Mouse (Mus musculus) intestine, embryonic 15.5 days (tissue): ENCODE measurements around the gene Crlf1. TPM values are rescaled to one million over a fixed set of nuclear protein-coding genes. Genes with fewer than 3 reads are reported as not detected.

Source experiments
- ATAC-seq: fragments of 200-750 bp; cut with Nextera tagmentation; 2 replicates; pipeline ENCODE4 v1.8.0; 2017; ENCODE audit warnings: moderate TSS enrichment, moderate library complexity
- H3K27ac ChIP-seq: fragments of 300-500 bp; sonication (generic); 2 replicates; pipeline ENCODE4 v1.5.1; 2015; ENCODE audit warnings: mild to moderate bottlenecking, inconsistent platforms
- H3K27me3 ChIP-seq: fragments of 300-500 bp; sonication (generic); replicated peaks from 2 replicates; pipeline ENCODE4 v1.6.1; 2015; ENCODE audit warnings: inconsistent platforms
- H3K36me3 ChIP-seq: fragments of 300-500 bp; sonication (generic); 2 replicates; pipeline ENCODE4 v1.6.1; 2015; ENCODE audit warnings: inconsistent platforms
- H3K4me1 ChIP-seq: fragments of 300-500 bp; sonication (generic); replicated peaks from 2 replicates; pipeline ENCODE4 v1.6.1; 2015; ENCODE audit warnings: inconsistent platforms
- H3K4me2 ChIP-seq: fragments of 300-500 bp; sonication (generic); replicated peaks from 2 replicates; pipeline ENCODE4 v1.6.1; 2015; ENCODE audit warnings: mild to moderate bottlenecking, inconsistent platforms
- H3K4me3 ChIP-seq: fragments of 300-500 bp; sonication (generic); replicated peaks from 2 replicates; pipeline ENCODE4 v1.5.1; 2015; ENCODE audit warnings: inconsistent platforms
- H3K9ac ChIP-seq: fragments of 300-500 bp; sonication (generic); 2 replicates; pipeline ENCODE4 v1.6.1; 2015; ENCODE audit warnings: inconsistent platforms
- H3K9me3 ChIP-seq: fragments of 300-500 bp; sonication (generic); 2 replicates; pipeline ENCODE4 v1.6.1; 2016; ENCODE audit warnings: inconsistent platforms
- WGBS: fragments of 180-500 bp; shearing (Covaris S2); methylation state at CpG from one replicate; pipeline ENCODE4 v1.1.7; 2015; 5-methylcytosine and 5-hydroxymethylcytosine counted together
- polyA plus RNA-seq: library from polyadenylated mRNA; unstranded; fragments of >200 nt; fragmentation: Nextera tagmentation; extraction: Ambion mirVana; gene quantifications from 2 replicates; pipeline ENCODE4 v1.2.1, GENCODE M21; 2015

Gene Crlf1
- polyA plus RNA-seq, 1 experiment from 2014 or later: 1.2 TPM

DNA sequence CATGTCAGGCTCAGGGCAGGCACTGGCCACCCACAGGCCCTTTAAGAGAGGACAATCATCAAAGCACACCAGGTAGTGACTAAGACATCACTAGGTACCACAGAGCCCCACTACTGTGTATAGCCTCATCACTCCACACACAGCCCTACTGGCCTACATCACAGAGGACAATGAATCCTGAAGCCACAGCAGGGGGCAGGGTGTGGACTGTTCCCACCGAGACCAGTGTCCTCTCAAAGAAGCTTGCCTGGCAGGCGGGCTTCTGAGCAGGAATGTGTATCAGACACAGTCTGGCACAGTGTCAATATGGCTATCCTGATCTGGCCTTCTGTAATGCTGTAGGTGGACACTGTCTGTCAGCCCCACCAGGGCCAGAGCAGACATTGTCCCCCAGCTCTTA is 23.0 kb upstream of the Crlf1 start:
- Histone ChIP-seq H3K36me3 (no peaks in the 10 kb centered on the region), H3K27ac (no peak overlapping the region), H3K4me2 (0 out of 2 replicates have a peak overlapping the region, but pooled peaks have one; percentile 11), H3K4me1 (peaks cover 19% of the 10 kb centered on the region; the same call in 1 of the 2 replicates), H3K27me3 (no peaks in the 10 kb centered on the region), H3K9ac (0 out of 2 replicates have a peak overlapping the region, but pooled peaks have one; percentile 8), H3K4me3 (no peak overlapping the region), H3K9me3 (no peaks in the 10 kb centered on the region)
- 62% methylated on average over 2 of the region's 2 CpGs for WGBS
- ATAC-seq: peak; percentile 31

GRCm38 (mm10) chr8:70471856-70472255 is 21.1 kb upstream of the Crlf1 start:
- no peaks in the 10 kb centered on the region for H3K36me3 ChIP-seq
- no peak overlapping the region for H3K4me2 ChIP-seq
- H3K9ac ChIP-seq: no peak overlapping the region
- H3K9me3 ChIP-seq: no peaks in the 10 kb centered on the region
- no peak for ATAC-seq
- H3K27ac ChIP-seq: no peak overlapping the region
- WGBS: 95% methylated on average over 7 of the region's 7 CpGs
- no peak overlapping the region for H3K4me3 ChIP-seq
- H3K4me1 ChIP-seq: peaks cover 24% of the 10 kb centered on the region
- no peaks in the 10 kb centered on the region for H3K27me3 ChIP-seq

DNA sequence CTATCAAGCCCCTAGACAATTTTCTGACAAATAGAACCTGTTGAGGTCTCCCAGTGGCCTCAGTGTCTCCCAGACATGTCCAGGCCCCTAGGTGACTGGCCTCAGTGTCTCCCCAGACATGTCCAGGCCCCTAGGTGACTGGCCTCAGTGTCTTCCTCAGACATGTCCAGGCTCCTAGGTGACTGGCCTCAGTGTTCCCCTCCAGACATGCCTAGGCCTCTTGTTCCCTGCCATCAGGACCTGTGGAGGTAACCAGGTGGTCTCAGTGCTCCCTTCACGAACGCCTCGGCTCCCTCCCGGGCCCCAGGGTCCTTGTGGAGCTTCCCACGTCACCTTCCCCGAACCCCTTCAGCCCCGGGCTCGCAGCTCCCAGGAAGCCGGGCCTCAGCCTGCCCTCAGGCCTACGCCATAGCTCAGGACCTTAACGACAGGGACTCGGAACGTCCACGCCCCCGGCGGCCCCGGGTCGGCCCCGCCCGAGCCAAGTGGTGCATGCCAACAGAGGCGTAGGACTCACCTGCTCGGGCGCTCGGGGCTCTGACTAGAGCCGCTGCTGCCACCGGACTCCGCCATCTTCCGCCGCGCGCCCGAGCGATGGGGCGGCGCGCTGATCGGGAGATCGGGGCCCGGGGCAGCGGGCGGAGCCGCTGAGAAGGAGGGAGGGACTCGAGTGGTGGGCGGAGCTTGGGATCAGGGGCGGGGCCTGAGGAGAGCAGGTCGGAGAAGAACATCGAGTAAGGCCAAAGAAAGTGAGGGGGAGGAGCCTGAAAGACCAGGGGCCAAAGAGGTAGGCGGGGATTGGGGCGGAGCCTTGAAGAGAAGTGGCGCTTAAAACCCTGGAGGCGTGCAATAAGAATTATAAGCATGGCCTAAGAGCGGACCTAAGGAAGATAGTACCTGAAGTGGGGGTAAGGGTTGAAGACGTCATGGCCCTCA is 16.4 kb upstream of the Crlf1 start, which contains the start of gene Klhl26:
Klhl26 (minus strand) TSS at position 636 of the 936 bp plus-strand sequence.
- ATAC-seq: peak; percentile 94
- Histone ChIP-seq H3K27ac (peak within 1 kb of the TSS; percentile 37), H3K4me2 (peak within 1 kb of the TSS; percentile 88), H3K4me3 (peak within 1 kb of the TSS; percentile 59), H3K9ac (peak within 1 kb of the TSS; percentile 93), H3K4me1 (peaks cover 15% of the 10 kb centered on the region; the same call in 1 of the 2 replicates), H3K27me3 (no peaks in the 10 kb centered on the region), H3K36me3 (no peaks in the 10 kb centered on the region), H3K9me3 (no peaks in the 10 kb centered on the region)
- WGBS: under 1% methylated on average over 53 of the region's 53 CpGs

GRCm38 (mm10) chr8:70477269-70477982 is 15.5 kb upstream of the Crlf1 start:
- H3K36me3 ChIP-seq: no peaks in the 10 kb centered on the region
- no peaks in the 10 kb centered on the region for H3K9me3 ChIP-seq
- no peak overlapping the region for H3K9ac ChIP-seq
- peak overlapping the region; percentile 59 for H3K4me3 ChIP-seq
- peak; percentile 68 for ATAC-seq
- peaks cover 3% of the 10 kb centered on the region; the same call in 1 of the 2 replicates for H3K27me3 ChIP-seq
- peaks cover 15% of the 10 kb centered on the region; the same call in 1 of the 2 replicates for H3K4me1 ChIP-seq
- H3K27ac ChIP-seq: peak overlapping the region; percentile 37
- 3% methylated on average over 21 of the region's 21 CpGs for WGBS
- peak overlapping the region; percentile 88 for H3K4me2 ChIP-seq

DNA sequence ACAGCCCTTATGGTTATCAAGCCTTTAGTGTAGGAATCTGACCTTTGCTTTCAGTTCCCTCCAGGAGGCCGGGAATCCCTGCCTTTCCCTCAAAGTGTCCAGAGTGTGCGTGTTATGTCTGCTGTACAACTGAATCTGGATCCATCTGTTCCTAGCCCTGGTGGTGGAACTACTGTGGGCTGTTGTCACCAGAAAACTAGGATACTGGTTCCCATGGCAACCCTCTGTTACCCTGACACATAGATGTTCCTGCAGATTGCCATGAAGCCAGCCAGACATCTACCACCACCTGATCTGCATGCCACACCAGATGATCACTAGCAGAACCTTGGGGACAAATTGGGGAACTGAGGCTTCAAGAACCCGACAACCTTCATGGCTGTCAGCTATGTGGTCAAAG is 11.1 kb upstream of the Crlf1 start:
- WGBS: 74% methylated on average over 3 of the region's 3 CpGs
- Histone ChIP-seq H3K9me3 (no peaks in the 10 kb centered on the region), H3K4me3 (no peak overlapping the region), H3K4me2 (no peak overlapping the region), H3K4me1 (0 out of 2 replicates have a peak, but pooled peaks cover 10% of the 10 kb centered on the region), H3K9ac (no peak overlapping the region), H3K27ac (no peak overlapping the region), H3K27me3 (peaks cover 35% of the 10 kb centered on the region), H3K36me3 (no peaks in the 10 kb centered on the region)
- no peak for ATAC-seq

DNA sequence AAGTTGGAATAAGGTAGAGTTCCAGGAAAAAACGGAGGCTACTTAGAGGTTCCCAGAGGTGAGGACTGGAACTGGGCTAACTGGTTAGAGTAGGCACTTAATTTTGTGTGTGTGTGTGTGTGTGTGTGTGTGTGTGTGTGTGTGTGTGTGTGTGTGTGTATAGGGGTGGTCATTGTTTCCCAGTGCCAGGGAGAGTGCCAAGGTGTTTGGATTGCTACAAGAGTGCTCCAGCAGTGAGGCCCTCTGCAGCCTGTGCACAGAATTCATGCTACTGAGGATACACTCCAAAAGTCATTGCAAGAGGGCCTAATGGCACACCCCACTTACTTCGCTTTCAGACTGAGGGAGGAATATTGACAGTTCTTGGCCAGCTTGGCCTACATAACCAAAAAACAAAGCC is 10.0 kb upstream of the Crlf1 start:
- no peak overlapping the region for H3K4me3 ChIP-seq
- no peak for ATAC-seq
- 53% methylated on average over 2 of the region's 2 CpGs for WGBS
- H3K9ac ChIP-seq: no peak overlapping the region
- no peak overlapping the region for H3K4me2 ChIP-seq
- H3K4me1 ChIP-seq: 0 out of 2 replicates have a peak, but pooled peaks cover 5% of the 10 kb centered on the region
- H3K9me3 ChIP-seq: no peaks in the 10 kb centered on the region
- H3K36me3 ChIP-seq: no peaks in the 10 kb centered on the region
- peaks cover 42% of the 10 kb centered on the region for H3K27me3 ChIP-seq
- H3K27ac ChIP-seq: no peak overlapping the region

GRCm38 (mm10) chr8:70486191-70486681 is 6.7 kb upstream of the Crlf1 start:
- H3K4me2 ChIP-seq: no peak overlapping the region; the same call in 1 of the 2 replicates

GRCm38 (mm10) chr8:70486941-70487520 is 5.9 kb upstream of the Crlf1 start, which contains the start of gene Tmem59l:
Tmem59l (minus strand) TSS chr8:70487358.
- Histone ChIP-seq H3K4me3 (peak within 1 kb of the TSS; percentile 21), H3K4me1 (peaks cover 29% of the 10 kb centered on the region), H3K9me3 (no peaks in the 10 kb centered on the region), H3K9ac (no peak within 1 kb of the TSS), H3K27me3 (peaks cover 81% of the 10 kb centered on the region), H3K36me3 (no peaks in the 10 kb centered on the region), H3K27ac (no peak within 1 kb of the TSS), H3K4me2 (peak within 1 kb of the TSS; percentile 58)
- WGBS: 6% methylated on average over 33 of the region's 33 CpGs
- no peak for ATAC-seq

More at GRCm38 (mm10) chr8:70486191-70486681, 6.7 kb upstream of the Crlf1 start:
- no peak for ATAC-seq
- Histone ChIP-seq H3K9me3 (no peaks in the 10 kb centered on the region), H3K9ac (no peak overlapping the region), H3K27ac (no peak overlapping the region), H3K4me3 (no peak overlapping the region), H3K36me3 (no peaks in the 10 kb centered on the region), H3K4me1 (peaks cover 27% of the 10 kb centered on the region), H3K27me3 (peaks cover 75% of the 10 kb centered on the region)
- 62% methylated on average over 7 of the region's 7 CpGs for WGBS

DNA sequence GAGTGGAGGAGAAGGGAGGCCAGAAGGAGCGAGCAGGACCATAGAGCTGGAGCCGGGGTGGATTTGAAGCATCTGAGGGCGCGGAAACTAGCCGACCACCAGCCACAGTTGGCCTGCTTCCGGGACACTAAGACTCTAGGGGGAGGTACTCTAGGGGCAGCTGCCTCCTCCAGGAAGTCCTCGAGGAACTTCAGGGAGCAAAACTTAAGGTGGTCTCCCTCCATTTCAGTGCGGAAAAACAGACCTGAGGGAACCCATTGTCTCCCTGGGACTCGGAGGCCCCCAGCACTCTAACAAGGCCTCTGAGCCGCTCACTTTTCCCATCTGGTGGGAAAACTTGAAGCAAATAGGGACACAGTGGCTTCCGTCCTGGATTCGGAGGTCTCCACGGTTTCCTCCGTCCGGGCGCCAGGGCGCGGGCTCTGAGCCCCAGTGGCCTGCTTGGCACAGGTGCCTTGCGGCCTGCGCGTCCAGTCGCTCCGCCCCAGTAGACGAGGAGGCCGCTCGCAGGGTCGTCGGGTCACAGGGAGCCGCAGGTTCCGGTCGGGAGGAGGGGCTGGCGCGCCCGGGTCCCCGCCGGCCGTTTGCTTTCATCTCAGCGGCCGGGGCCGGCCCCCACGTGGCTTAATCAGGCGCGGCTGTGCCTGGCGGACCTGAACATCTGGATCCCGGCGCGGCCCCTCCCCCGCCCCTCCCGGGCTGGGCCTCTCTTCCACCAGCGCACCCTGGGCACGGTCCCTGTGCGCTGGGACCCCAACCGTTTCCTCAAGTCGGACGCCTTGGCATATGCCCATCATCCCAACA is 4.8 kb upstream of the Crlf1 start:
- H3K27me3 ChIP-seq: peaks cover 92% of the 10 kb centered on the region
- WGBS: 6% methylated on average over 55 of the region's 55 CpGs

GRCm38 (mm10) chr8:70488931-70489470 is 4.0 kb upstream of the Crlf1 start:
- Histone ChIP-seq H3K4me1 (peaks cover 48% of the 10 kb centered on the region), H3K36me3 (no peaks in the 10 kb centered on the region), H3K9ac (no peak overlapping the region), H3K4me3 (peak overlapping the region; percentile 30), H3K4me2 (peak overlapping the region; percentile 60), H3K9me3 (no peaks in the 10 kb centered on the region), H3K27ac (no peak overlapping the region), H3K27me3 (peaks cover 97% of the 10 kb centered on the region)
- ATAC-seq: no peak
- 3% methylated on average over 14 of the region's 14 CpGs for WGBS

More for the DNA sequence above, 4.8 kb upstream of the Crlf1 start:
- no peaks in the 10 kb centered on the region for H3K36me3 ChIP-seq
- ATAC-seq: peak; percentile 26; the same call in 1 of the 2 replicates
- no peak overlapping the region for H3K9ac ChIP-seq
- peak overlapping the region; percentile 21 for H3K4me3 ChIP-seq
- no peaks in the 10 kb centered on the region for H3K9me3 ChIP-seq
- H3K4me2 ChIP-seq: peak overlapping the region; percentile 58
- no peak overlapping the region for H3K27ac ChIP-seq
- H3K4me1 ChIP-seq: peaks cover 41% of the 10 kb centered on the region

- H3K9ac ChIP-seq: no peak overlapping the region
- H3K27me3 ChIP-seq: peaks cover 97% of the 10 kb centered on the region
- H3K9me3 ChIP-seq: no peaks in the 10 kb centered on the region
- peaks cover 52% of the 10 kb centered on the region for H3K4me1 ChIP-seq
- H3K36me3 ChIP-seq: no peaks in the 10 kb centered on the region
- 1% methylated on average over 30 of the region's 41 CpGs for WGBS
- peak overlapping the region; percentile 30 for H3K4me3 ChIP-seq
- H3K4me2 ChIP-seq: peak overlapping the region; percentile 60
- no peak overlapping the region for H3K27ac ChIP-seq
- ATAC-seq: no peak
Measured at GRCm38 (mm10) chr8:70489576-70489975, 3.4 kb upstream of the Crlf1 start.
